Mouse (Mus musculus) heart, adult 2 months (tissue): Measurements from ENCODE around the gene Hmbs. TPM values are rescaled to one million over a fixed set of nuclear protein-coding genes. Genes with fewer than 3 reads are reported as not detected.
"Not testable (repeated sequence)": the region's sequence is repeated elsewhere in the genome, so short reads cannot be mapped to it uniquely, and the experiment has no call there.

Experiments
- DNase-seq, 2 experiments: peaks; one replicate each; pipeline ENCODE4 v3.0.0; 2021
- H3K27ac ChIP-seq: fragments of 200-600 bp; 2 replicates; pipeline ENCODE4 v1.8.1; 2022
- H3K27me3 ChIP-seq: fragments of 200-500 bp; 2 replicates; pipeline ENCODE4 v1.6.1; 2012; ENCODE audit warnings: mild to moderate bottlenecking, low read length, inconsistent platforms, mixed read lengths; ENCODE audit not compliant: control insufficient read depth, insufficient read depth
- H3K36me3 ChIP-seq: fragments of 200-500 bp; 2 replicates; pipeline ENCODE4 v1.6.1; 2012; ENCODE audit warnings: low read length, inconsistent platforms; ENCODE audit not compliant: control insufficient read depth, insufficient read depth
- H3K4me1 ChIP-seq: fragments of 200-500 bp; 2 replicates; pipeline ENCODE4 v1.6.1; 2011; ENCODE audit warnings: low read length; ENCODE audit not compliant: control insufficient read depth, insufficient read depth
- H3K4me3 ChIP-seq: fragments of 200-600 bp; 2 replicates; pipeline ENCODE4 v1.8.1; 2022
- H3K79me2 ChIP-seq: fragments of 200-500 bp; replicated peaks from 2 replicates; pipeline ENCODE4 v1.6.1; 2012; ENCODE audit warnings: mild to moderate bottlenecking, inconsistent platforms, low read length, moderate library complexity, mixed read lengths; ENCODE audit not compliant: control insufficient read depth, insufficient read depth
- H3K9ac ChIP-seq: fragments of 200-500 bp; 2 replicates; pipeline ENCODE4 v1.6.1; 2012; ENCODE audit warnings: low read depth, mild to moderate bottlenecking, control low read depth, inconsistent platforms, low read length, mixed read lengths
- CTCF ChIP-seq: fragments of 200-600 bp; IDR thresholded peaks from 2 replicates; pipeline ENCODE4 v1.8.1; 2022; ENCODE audit warnings: antibody characterized with exemption, mild to moderate bottlenecking, moderate library complexity
- EP300 ChIP-seq: fragments of 200-500 bp; IDR thresholded peaks from 2 replicates; pipeline ENCODE4 v1.6.1; 2011; ENCODE audit warnings: low read depth, low read length, control low read depth; ENCODE audit not compliant: insufficient read depth
- POLR2A ChIP-seq: fragments of 200-500 bp; IDR thresholded peaks from 2 replicates; pipeline ENCODE4 v1.6.1; 2011; ENCODE audit warnings: mild to moderate bottlenecking, low read depth, low read length, control low read depth; ENCODE audit not compliant: insufficient read depth
- WGBS: fragments of 180-500 bp; shearing (Covaris S2); methylation state at CpG from one replicate; pipeline ENCODE4 v1.1.7; 2018; 5-methylcytosine and 5-hydroxymethylcytosine counted together
- intact Hi-C: fragments of 180-260 bp; cut with DNase I; formaldehyde crosslinking; loops from one replicate; pipeline ENCODE4 v1.15.1; 2025
- polyA plus RNA-seq: library from polyadenylated mRNA; depleted of rRNA; stranded (reverse); fragments of >200 nt; gene quantifications from 2 replicates; pipeline ENCODE4 v1.2.3, GENCODE M21; 2012
- total RNA-seq, 2 experiments: library from RNA; stranded (reverse); gene quantifications; 2 replicates each; pipeline ENCODE4 v1.2.3; 2021

The Hmbs gene
- total and polyA plus RNA-seq, 3 experiments: 37.8 to 49.3 (median 39.8) TPM

GRCm38 (mm10) chr9:44327064-44327711 is 16.8 kb downstream of the Hmbs start:
- Histone ChIP-seq H3K9ac (peak overlapping the region; percentile 88), H3K36me3 (no peaks in the 10 kb centered on the region), H3K79me2 (no peaks in the 10 kb centered on the region), H3K4me1 (peaks cover 3% of the 10 kb centered on the region), H3K27ac (peak overlapping the region; percentile 95), H3K27me3 (no peaks in the 10 kb centered on the region), H3K4me3 (peak overlapping the region; percentile 86)
- TF ChIP-seq CTCF (no peak), EP300 (0 out of 2 replicates have a peak, but pooled peaks have one; percentile 27), POLR2A (0 out of 2 replicates have a peak, but pooled peaks have one; percentile 39)
- WGBS: 1% methylated on average over 22 of the region's 22 CpGs
- DNase-seq: peak; percentile 66 to 72
- intact Hi-C loops: loop anchor here (2.0 kb wide), 1 partner anchor 22 kb away; the partner anchor contains the start of gene Hinfp

GRCm38 (mm10) chr9:44326371-44327063 is 17.5 kb downstream of the Hmbs start:
- Histone ChIP-seq H3K9ac (peak overlapping the region; percentile 88), H3K4me1 (peaks cover 3% of the 10 kb centered on the region), H3K36me3 (no peaks in the 10 kb centered on the region), H3K4me3 (peak overlapping the region; percentile 86), H3K79me2 (no peaks in the 10 kb centered on the region), H3K27ac (peak overlapping the region; percentile 95), H3K27me3 (no peaks in the 10 kb centered on the region)
- peak; percentile 82 to 90 for DNase-seq
- TF ChIP-seq POLR2A (peak; percentile 79), CTCF (no peak), EP300 (0 out of 2 replicates have a peak, but pooled peaks have one; percentile 50)
- under 1% methylated on average over 38 of the region's 38 CpGs for WGBS
- intact Hi-C loops: loop anchor here (2.0 kb wide), 1 partner anchor 22 kb away; the partner anchor contains the start of gene Hinfp

DNA sequence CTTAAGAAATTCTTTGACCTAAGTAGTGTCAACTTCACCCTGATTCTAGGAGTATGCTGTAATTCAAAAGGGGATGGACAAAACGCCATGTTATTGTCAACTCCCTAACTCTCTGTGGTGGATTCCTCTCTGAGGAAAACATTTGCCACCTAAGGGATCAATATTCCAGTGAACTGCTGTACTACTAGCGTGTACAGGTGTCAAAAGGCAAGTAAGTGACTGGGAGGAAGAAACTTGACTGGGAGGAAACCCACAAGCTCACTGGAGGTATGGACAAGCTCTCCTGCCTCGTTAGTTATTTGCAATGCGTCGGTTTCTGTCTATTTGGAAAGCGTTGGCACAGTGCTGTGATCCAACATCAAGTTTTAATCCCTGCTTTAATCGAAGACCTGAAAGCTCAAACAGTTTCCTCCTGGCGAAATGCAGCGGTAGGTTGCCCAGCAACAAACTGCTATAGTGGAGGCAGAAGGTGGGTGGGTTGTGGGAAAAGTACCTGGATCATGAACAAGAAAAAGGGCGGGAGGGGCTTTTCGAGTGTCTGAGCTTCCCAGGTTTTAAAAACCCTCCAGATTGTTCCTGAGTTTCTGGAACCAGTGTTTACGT is 18.2 kb downstream of the Hmbs start, which contains the start of gene Dpagt1:
Dpagt1 (plus strand) TSS at position 252 of the 603 bp plus-strand sequence.
- Histone ChIP-seq H3K27ac (peak within 1 kb of the TSS; percentile 95), H3K4me3 (peak within 1 kb of the TSS; percentile 86), H3K27me3 (no peaks in the 10 kb centered on the region), H3K4me1 (peaks cover 4% of the 10 kb centered on the region), H3K79me2 (no peaks in the 10 kb centered on the region), H3K9ac (peak within 1 kb of the TSS; percentile 88), H3K36me3 (no peaks in the 10 kb centered on the region)
- no peak for TF ChIP-seq POLR2A
- no peak for TF ChIP-seq EP300
- no peak for TF ChIP-seq CTCF
- 2% methylated on average over 12 of the region's 12 CpGs for WGBS
- intact Hi-C loops: loop anchor here (2.0 kb wide), 1 partner anchor 21 kb away; the partner anchor contains the start of gene Hinfp
- DNase-seq: no peak

DNA sequence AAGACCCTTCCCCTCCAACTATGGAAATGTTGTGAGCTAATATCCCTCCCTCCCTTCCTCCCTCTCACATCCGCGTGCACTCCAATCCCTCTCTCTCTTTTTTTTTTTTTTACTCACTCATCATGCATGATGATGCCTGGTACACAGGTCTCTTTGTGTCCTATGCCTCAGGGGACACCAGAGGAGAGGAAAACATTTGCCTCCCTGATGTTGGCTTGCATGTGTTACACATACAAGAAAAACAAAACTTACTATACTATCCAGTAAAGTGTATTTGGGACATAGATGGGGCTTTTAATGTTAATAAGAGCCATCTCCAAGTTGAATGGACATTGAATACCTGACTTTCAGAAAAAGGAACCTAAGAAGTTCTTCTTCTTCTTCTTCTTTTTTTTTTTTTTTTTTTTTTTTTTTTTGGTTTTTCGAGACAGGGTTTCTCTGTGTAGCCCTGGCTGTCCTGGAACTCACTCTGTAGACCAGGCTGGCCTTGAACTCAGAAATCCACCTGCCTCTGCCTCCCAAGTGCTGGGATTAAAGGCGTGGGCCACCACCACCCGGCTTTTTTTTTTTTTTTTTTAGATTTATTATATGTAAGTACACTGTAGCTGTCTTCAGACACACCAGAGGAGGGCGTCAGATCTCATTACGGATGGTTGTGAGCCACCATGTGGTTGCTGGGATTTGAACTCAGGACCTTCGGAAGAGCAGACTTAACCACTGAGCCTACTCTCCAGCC is 18.8 kb downstream of the Hmbs start:
- H3K4me1 ChIP-seq, intact Hi-C loops, H3K4me3 ChIP-seq, H3K79me2 ChIP-seq, DNase-seq, H3K27me3 ChIP-seq, H3K36me3 ChIP-seq, H3K9ac ChIP-seq: not testable (repeated sequence)
- peak overlapping the region; percentile 95 for H3K27ac ChIP-seq
- 59% methylated on average over 7 of the region's 8 CpGs for WGBS

DNA sequence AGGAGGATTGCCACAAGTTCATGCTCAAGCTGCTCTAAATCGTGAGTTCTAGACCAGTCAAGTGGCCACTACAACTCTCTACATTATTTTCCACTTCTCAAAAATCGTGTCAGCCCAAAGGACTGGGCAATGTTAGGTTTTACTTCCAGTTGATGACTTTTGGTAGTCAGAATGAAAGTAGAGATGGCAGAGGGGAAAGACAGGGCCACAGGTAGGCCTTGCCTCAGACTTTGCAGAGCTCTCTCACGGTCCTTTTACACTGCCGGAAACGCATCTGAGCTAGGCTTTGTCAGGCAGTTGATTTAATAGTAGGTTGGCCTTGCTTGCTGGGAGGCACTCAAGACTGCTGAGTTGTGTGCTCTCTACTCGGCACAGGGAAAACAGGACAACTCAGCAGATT is 19.9 kb downstream of the Hmbs start:
- TF ChIP-seq CTCF (no peak), POLR2A (no peak), EP300 (no peak)
- peaks cover 7% of the 10 kb centered on the region for H3K4me1 ChIP-seq

More for the DNA sequence above, 19.9 kb downstream of the Hmbs start:
- Histone ChIP-seq H3K36me3 (no peaks in the 10 kb centered on the region), H3K4me3 (no peak overlapping the region), H3K27ac (no peak overlapping the region), H3K27me3 (no peaks in the 10 kb centered on the region), H3K9ac (no peak overlapping the region), H3K79me2 (peaks cover 2% of the 10 kb centered on the region)
- no peak for DNase-seq
- intact Hi-C loops: no loop called here
- 87% methylated on average over 6 of the region's 6 CpGs for WGBS
